Mouse (Mus musculus): ENCODE measurements around the gene Tead1.

- TF ChIP-seq POLR2A (IDR thresholded peaks at IDR 0.05; ENCODE audit: control insufficient read depth, extremely low read depth, insufficient read depth, low read length, poor library complexity): no peak
- no peak for TF ChIP-seq CTCF (IDR thresholded peaks at IDR 0.05; ENCODE audit: borderline replicate concordance, control insufficient read depth, extremely low read depth, insufficient read depth, low read length, poor library complexity)
Measured at GRCm38 (mm10) chr7:112912969-112913368, 233.9 kb downstream of the Tead1 start.
